Mouse (Mus musculus) spleen, postnatal 36 days (tissue): ENCODE measurements around the gene Gm14435.
"Not testable (repeated sequence)": the region's sequence is repeated elsewhere in the genome, so short reads cannot be mapped to it uniquely, and the experiment has no call there.

Experiments used
- DNase-seq, 2 experiments: peaks; one replicate each; pipeline ENCODE4 v3.0.0; 2022; ENCODE audit warnings: low spot score in 2 of 2, mixed read lengths in 1 of 2

The Gm14435 gene

DNA sequence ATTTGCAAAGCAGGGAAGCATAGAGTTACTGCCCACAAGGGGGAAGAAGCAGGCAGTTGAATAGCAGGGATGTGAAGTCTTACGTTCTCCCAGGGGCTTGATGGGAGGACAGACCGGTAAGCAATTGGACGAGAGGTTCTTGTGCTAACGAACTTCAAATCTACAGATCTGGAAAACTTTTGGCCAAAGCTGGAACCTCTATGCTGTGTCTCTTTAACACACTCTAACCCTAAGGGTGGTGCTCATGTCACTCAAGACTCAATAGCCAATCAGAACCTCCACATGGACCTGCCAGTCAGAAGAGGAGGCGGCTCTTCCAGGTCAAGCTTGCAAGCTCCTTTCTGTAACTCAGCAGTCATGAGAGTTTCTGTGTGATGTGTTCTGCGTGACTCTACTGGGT, at the start of gene Gm14435:
Gene Gm14435, plus strand, starts transcription at position 301 of the 400 bp plus-strand sequence.
- not testable (repeated sequence) for DNase-seq
